Mouse (Mus musculus): ENCODE measurements at regions not wholly inside any gene's neighbourhood (a gene's known extent, or its start where the extent isn't known, plus 50 kb on each side); places are given as distances from the start of the nearest gene placed in this dataset.
A peak's percentile ranks its signal among the peaks of the same experiment; 100 is the strongest.

DNA sequence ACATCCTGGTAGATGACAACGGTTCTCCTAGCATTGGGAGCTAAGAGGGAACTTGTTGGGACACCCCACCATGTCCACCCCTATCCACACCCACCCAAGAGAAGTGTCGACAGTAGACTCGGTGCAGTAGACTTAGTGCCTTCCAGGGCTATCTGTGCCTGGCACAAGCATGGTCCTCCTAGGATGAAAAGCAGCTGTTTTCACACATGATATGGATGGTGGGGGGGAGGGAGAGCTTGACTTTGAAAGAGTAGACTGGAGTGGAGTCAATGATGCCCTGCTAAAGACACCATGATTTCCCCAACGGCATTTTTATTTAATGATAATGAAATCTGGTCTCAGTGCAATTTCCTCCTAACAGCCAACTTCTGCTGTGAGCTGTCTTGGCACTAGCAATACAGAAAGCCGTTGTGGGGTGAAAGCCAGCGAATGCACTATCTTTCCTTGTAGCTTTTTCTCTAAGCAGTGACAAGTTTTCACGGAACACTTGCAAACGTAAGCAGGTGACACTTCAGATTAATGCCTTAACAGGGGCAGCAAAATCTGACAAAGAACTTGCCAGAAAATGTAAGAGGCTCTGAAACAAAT, 244.6 kb upstream of the Fn1 start:
- DNase-seq, result no peak

DNA sequence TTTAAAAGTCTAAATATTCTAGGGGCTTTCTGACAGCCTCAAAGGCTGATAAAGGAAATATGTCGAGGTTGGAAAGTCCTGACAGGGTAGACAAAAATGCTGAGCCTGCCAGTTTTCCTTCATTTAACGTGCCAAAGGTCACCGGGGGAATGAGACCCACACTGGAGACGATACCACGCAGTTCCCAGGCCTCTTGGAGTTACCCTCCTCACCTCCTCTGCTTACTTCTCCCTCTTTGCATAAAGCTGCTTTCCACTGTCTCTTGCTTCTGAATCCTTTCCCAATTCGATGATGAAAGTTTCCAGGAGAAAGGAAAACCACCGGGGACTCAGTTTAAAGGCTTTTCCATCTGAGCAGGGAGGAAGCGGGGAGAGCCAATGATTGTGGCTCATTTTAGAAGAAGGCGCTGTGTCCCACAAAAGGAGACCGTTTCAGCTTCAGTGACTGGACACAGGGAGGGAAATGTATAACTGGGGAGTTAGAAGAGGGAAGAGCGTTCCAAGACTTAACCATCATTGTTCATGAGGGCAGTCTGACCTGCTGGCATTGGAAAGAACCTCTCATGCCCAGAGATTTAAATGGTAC, 243.2 kb upstream of the Fn1 start:
- no peak for DNase-seq

DNA sequence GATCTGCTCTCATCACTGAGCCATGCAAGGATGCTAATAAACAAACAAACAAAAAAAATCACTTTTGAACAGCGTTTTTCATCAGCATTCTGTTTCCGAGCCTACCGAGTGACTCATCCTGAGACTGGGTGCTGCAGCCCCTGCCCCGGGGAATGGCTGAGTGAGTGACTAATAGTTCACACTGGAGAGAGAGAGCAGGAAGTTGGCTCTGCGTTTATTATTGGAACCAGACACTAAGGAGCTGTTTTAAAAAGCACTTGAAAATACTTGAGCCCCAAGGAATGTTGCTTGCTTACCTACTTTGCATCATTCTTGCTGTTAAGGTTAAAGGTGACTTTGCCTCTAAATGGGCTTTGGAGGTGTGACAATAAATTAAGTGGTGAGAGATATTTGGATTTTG, 240.6 kb upstream of the Fn1 start:
- DNase-seq, result peak; percentile 9

DNA sequence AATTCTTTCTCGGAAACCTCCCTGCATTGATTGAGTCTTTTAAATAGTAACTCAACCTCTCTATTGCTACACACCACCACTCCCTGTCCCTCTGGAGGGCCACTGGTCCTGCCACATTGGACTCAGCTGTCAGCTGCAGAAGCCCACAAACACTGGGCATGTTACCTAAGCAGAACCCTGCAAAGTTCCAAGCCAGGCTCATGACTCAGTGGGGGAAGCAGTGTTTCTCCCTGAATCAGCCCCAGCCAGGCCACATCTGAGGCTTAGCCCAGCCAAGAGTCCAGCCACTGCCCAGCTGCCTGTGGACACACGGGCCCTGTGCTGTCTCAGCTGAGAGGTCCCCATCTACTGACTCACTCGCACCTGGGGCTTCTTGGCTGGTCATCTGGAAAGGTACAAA, 234.8 kb upstream of the Fn1 start:
- DNase-seq, result no peak

DNA sequence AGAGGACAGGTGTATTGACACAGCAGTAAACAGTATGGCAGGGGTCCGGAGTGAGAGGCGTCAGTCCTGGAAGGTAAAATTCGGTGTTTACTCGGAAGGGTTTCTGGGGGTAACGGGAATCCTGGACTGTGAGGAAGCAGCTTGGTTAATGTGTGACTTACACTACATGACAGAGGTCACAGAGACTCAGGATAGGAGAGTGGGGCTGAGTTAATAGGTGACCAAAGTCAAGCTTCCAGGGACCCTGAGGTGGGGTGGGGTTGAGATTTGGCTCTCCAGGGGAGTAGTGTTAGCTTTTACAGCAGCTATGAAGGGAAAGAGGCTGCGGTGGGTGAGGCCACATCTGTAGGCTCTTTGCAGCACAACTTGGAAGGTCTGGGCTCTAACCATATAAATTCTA, 233.9 kb upstream of the Fn1 start:
- DNase-seq, result no peak

DNA sequence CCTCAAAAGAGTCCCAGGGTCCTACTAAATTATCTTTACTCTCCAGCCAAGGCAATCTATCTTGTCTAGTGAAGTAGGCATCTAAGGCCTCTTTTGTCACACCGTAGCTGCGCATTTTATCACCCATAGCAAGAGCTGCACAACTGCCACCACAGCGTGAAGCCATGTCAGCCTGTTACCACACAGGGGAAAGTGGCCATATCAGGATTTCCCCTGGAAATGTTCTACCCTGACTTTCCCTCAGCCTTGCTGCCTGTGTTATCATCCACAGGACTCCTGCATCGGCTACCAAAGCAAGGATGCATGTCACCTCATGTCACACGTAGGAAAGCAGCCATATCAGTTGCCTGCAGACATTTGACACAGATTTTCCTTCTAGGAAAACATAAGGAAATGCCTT, 233.2 kb upstream of the Fn1 start:
- no peak for DNase-seq

DNA sequence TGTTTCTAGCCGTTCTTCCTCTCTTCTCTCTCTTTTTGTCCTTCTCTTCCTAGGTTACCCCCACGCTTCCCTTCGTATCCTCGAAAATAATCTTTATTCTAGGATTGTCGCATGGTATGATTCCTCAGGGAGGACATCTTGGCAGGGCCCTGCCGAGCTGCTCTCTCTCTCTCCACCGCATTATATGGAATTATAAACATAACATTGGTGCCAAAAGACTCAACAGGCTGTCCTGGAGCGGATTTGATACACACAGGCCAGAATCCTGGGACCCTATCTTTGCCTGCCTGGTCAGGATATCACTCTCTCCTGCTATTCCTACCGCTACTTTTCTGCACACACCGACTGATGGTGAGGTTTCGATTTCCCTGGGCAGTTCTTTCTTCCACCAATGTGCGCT, 228.9 kb upstream of the Fn1 start:
- DNase-seq, result no peak

DNA sequence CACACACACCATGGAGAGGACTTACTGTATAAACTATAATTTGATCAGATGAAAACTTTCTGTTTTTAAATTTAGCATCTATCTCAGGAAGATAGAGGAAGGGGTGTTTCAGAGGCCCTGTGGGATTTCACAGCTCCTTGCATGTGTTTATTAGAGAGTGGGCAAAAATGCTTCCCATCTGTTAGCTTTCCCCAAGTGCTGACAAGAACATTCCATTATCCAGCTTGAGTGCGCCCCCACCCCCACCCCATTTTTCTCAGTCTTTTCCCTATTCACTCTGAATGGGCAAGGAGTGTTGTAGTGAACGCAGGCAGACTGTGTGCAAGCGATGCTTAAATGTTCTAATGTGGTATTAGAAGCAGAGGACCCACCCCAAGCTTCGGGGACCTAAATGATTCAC, 228.2 kb upstream of the Fn1 start:
- DNase-seq, result no peak

DNA sequence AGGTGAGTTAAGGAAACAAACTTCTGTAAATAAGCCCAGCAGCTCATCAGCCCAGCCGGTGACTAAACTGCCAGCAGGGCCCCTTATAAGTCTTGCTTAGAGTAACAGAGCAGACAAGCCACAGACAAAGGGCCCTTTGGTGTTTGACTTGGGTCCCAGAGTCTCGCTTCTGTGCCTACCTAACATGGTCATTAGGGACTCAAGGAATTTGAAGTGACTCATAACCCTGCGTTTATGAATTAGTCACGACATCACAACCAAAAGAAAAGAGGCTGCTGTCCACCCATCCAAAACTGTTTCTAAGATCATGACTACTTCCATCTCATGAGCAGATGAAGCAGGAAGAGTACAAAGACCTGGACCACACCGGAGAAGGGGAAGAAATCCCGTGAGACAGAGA, 227.5 kb upstream of the Fn1 start:
- no peak for DNase-seq

DNA sequence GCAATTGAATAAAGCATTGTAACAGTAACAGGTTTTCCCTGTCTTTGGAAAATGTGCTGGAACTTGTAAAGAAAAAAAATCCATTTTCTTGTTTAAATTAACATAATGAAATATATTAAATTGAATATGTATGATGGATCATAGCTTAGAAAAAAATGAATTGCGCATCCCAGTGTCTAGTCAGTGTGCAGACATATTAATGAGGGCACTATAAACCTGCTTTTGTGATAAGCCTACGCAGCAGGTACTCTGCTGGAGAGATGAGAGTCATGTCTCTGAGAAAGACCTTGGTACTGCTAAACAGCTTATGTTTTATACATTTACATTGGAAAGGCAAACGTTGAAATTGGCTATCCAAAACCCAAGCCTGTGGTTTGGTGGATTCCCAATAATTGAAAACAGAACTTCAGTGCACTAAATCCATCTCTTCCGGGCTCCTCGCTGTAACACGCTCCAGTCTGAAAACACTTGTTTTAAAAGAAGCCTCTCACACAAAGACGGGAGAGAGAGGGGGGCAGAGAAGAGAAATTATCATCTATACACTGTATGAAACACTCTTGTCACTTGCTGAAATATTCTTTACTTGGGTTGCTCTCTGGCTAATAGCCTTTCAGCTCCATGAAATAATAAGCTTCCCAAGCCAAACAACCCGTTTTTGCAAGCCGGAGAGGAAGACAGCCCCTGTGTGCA, 223.9 kb upstream of the Fn1 start:
- no peak for DNase-seq

DNA sequence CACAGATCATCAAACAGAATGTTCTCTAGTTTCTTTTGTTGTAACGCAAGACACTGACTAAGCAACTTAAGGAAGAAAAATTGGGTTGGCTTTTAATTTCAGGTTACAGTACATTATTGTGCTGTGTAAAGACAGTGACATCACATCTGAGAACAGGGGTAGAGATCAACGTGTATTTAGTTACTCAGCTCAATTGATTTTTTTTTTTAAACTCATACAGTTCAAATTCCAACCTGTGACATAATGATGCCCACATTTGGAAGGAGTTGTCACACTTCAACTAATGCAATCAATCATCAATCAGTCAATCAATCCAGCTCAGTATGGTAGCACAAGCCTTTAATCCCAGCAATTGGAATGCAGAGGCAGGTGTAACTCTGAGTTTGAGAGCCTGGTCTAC, 221.0 kb upstream of the Fn1 start:
- no peak for DNase-seq

DNA sequence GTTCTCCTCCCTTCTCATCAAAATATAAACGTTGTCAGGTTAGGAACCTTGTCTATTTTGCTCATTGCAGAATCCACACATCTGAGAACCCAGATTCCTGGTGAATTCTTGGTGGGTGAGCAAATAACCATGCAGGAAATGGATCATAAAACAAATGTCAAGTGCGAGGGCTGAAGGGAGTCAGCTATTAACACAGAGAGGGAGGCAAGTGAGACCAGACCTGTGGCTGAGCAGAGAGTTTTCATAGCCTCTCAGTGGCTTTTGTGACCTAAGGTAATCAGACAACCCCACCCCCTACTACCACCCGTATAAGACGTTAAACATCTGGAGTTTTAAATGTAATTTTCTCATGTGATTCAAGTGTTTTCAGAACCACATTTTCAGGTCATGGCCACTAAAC, 212.7 kb upstream of the Fn1 start:
- DNase-seq, result no peak

DNA sequence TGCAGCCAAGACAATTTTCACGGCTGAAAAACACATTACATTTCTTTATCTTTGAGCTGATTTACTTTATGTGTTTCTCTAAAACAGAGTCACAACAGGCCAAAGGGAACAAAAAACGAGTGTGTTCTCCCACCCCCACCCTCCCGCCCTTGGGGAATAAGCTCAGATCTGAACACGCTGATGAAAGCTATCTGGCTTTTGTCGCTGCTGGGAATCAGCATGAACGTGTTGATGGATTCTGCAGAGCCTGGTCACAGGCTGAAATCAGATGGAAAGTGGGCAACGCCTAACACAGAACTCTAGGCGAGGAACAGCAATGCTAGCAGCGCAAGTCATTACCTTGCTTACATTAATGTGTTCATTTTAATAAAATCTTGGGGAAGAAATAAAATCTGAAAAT, 211.7 kb upstream of the Fn1 start:
- DNase-seq, result no peak

DNA sequence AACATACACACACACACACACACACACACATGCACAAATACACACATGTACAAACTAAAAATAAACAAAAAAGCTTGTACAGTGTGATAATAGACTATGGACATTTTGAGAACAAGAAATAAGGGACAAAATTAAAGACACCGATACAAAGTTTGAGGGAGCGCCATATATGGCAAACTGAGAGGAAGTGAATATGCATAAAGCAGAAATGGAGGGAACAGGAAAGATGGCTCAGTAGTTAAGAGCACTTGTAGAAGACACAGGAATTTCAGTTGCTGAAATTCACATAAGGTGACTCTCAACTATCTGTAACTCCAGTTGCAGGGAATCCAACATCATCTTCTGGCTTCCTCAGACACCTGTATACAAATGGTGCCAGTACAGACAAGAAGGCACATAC, 200.2 kb upstream of the Fn1 start:
- DNase-seq, result no peak

DNA sequence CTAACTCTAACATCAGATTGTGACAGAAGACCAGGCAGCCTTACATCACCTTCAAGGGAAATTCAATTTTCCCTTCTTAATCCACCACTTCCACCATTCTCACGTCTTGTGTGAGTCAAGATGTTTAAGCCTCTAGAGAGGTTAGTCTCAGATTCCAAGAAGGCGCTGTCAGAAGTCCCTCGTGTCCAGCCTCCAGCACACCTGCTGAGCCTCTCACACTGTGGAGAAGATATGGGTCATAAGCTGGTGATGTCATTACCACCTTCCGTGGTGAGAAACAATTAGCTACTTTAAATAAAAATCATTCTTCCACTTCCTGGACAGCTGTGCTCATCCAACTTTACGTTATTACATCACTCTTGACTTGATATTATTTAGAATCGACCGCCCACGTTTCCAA, 198.3 kb upstream of the Fn1 start:
- no peak for DNase-seq

DNA sequence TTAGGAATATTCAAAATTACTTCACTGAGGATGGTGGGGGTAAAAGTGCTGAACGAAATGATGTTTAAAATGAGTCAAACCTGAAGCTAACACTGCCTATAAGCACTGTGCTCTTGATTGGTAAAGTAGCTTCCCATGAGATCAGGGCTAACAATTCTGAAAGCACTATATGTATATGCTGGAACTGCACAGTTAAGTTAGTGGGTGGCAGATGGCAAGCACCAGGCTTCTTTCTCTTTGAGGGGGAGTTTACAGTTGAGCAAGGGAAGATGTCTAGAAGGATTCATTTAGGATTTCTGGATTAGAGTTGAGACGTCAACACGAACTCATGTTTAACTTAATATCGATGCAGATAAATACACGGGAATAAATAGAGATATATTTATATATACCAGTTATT, 195.7 kb upstream of the Fn1 start:
- DNase-seq, result peak; percentile 26

DNA sequence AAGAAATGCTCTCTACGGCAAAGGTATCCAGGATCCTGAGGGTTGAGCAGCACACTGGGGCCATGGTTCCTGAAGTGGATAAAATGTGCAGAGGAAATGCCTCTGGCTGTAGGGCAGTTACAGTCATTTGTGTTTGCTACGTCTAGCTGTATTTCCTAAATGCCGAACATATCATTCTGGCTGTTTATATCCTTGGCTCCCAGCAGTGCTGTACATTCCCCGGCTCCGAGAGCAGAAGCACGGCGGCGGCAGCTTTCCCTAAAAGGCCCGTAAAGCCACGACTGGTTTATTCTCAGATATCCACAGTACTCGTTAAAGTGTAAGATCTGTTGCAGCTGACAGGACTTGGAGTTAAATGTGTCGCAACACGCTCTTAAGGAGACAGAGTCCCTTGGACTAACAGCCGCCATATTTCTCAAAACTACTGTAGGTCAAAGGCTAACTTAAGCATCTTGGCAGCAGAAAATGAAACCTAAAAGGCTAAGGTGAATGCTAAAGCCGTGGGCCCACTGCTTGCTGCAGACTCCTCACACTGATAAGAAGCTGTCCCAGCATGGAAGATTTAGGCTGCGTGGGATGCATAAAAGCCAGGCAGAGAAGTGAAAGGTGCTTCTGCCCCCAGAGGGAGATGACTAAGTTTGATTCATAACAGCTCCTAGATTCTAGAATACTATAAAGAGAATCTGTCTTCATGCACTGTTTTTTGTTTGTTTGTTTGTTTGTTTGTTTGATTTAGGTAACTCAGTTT, 192.1 kb upstream of the Fn1 start:
- DNase-seq, result peak; percentile 48

DNA sequence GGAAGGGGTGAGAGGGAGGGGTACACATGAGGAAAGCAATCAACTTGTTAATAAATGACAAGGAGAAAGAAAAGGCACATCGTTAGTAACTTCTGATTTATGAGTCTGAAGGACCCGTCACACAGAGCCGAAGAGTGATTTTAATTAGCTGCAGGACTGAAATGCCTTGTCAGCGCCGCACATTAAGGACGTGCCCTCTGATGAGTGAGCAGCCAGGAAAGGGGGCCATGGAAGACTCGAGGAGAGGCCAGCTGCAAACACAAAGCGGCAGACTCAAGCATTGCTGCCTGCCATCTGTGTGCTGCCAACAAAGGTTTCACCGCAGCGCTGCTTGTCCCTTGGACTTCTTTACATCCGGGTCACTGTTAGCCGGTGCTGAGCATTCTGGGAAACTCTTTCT, 184.8 kb upstream of the Fn1 start:
- DNase-seq, result no peak

DNA sequence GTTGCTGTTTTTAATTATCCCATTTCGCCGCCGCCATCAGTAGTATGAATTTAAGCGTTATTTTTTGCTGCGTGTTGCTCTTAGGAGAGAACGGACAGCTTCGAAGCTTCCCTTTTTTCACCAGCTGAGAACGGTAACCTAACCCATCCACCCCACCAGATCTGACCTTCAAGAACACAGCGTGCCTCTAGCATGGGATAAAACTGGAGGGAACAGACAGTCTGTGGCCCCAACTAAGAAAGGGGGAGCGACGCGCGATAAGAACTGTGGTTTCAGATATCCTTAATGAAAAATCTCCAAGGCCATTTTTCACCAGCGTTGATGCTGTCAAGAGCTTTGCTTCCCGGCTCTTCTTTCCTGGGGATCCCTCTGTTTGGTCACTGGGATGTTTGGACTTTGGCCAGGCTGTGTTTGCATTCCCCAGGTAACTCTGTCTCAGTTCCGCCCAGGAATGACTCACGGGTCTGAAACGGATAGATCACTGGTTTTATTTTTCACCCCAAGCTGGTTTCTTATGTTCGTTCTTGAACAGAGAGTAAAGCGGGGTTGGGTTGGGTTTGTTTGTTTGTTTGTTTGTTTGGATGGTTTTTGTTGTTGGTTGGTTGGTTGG, 184.1 kb upstream of the Fn1 start:
- DNase-seq, result no peak

DNA sequence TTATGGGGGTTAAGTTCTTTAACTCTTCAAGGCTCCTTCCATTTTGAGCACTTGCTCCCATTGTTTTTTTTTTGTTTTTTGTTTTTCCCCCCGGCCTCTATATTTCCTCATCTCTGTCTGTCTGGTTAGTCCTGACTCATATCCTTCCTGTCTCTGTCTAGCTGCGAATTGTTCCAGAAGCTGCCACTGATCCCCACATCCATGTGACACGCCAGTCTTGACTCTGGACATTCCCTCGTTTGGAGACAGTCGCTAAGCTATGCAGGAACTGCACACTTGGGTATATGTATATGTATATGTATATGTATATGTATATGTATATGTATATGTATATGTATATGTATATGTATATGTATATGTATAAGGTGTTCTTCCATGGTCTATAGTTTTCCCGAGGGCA, 177.4 kb upstream of the Fn1 start:
- DNase-seq, result no peak

DNA sequence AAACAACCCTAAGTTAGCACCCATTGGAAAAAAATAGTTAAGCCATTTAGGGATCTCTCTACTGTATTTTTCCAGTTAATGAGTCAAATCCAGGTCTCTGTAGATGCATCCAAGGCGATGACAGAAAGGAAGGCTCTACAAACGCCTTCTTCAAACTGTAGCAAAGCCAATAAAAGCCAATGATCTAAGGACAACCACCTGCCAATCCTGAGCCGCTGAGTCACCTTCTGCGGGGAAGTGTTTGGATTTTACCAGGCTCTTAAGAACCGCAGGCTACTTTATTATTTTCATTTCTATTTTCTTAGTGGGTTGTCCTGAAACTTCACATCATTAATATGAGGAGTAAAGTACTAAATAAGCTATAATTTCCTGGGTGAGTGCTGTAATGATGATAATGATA, 171.4 kb upstream of the Fn1 start:
- DNase-seq, result no peak

DNA sequence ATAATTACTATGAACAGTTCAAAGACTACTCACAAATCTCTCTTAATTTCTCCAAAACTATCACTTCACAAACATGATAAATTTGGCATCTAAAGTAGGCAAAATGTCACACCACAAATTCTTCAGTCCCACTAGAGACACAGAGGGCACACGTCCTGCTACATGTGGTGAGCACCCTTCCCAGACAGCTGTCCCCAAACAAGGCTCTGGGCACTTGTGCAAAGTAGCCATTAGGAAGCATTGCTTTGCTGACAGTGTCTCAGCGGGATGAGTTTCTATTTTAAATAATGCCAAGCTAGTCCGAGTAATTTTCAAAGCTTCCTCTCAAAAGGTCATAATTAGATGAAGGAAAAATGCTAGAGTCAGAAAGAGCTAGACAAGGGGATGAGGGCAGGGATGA, 169.1 kb upstream of the Fn1 start:
- no peak for DNase-seq

DNA sequence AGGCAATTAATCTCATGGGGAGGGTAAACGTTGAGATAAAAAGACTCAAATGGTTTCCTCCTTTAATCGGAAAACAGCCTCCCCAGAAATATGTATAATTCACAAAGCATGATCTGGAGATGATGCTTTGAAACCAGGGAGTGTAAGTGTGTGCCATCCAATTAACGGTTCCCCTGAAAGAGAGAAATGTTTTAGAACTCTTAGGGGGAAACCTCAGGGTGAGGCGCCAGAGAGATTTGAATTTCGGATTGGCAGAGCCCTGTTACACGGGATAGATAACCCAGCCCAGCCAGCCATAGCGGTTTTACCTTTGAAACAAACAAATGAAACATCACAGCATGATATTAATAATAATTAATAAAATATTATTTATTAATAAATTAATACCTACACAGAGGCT, 168.1 kb upstream of the Fn1 start:
- no peak for DNase-seq

DNA sequence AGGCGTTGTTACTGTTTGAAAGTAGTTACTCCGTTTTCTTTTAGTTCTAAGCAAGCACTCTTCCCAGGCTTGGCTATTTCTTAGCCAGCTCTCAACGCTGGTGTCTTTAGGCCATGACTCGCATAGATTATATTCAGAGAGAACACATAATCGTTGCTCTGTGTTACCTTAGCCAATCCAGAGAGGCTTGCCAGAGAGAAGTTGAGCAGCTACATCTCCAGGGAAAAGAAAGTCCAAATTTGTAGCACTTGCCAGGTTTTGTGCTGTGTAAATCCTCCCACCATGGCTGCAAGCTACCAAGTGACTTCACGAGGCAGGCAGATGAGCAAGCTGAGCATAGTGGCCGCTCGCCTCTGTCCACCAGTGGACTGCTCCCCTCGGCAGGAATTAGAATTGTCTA, 163.3 kb upstream of the Fn1 start:
- DNase-seq, result no peak

Data from right cerebral cortex, adult 18-20 months (tissue).